10 mouse cellular contexts compared by ENCODE assay signal in the genomic region with DNA sequence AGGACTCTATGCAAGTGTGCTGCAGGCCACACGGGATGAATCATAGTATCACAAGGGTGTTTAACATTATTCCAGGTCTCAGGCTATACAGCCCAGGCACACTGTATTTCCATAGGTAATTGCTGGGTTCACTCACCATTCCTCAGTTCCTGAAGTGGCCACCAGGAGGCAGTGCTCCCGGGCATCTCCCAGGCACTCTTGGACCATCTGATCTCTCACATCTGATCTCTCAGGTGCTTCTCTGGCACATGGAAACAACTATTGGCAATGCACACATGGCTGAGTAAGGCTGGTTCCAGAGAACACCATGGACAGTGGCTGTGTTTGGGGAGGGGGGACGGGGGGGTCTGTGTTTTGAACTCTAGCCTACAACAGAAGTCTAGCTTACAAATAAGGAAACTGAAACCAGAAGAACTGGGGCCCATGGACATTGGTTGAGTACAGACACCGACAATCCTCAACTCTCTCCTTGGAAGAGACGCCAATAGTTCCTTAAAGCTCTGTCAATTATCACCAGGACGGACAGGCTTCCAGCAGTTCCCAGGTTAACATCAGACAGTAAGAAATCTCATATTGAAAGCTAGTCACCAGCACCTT. TPM values are rescaled to one million over a fixed set of nuclear protein-coding genes. Genes with fewer than 3 reads are reported as not detected.
DNase-seq lines count a peak whose midpoint lies in the region; ATAC-seq and TF ChIP-seq lines count a peak whose summit lies in the region.
"Had no signal": no experiment of that assay in that cellular context is flagged by ENCODE, and none has a peak within 500 bp of the region (broad histone marks: within the 10 kb centered on the region; RNA-seq: fewer than 3 reads in every experiment).

No protein-coding gene starts in this region.

- H3K4me3 ChIP-seq in heart, postnatal 0 days (ENCODE audit: low read depth, low read length) = no peak overlapping the region
- H3K4me3 ChIP-seq in MEL (ENCODE audit: control insufficient read depth in 1 of 2, insufficient read depth in 1 of 2, low read depth in 2 of 2, low read length in 2 of 2) = no peak overlapping the region
- no peak overlapping the region for H3K4me3 ChIP-seq in limb, embryonic 11.5 days (ENCODE audit: low read depth, low read length)
- no peak overlapping the region for H3K4me3 ChIP-seq in midbrain, embryonic 13.5 days (replicated peaks)
- H3K4me3 ChIP-seq: midbrain, embryonic 12.5 days had no signal

- 0 out of 2 replicates have a peak, but pooled peaks cover 8% of the 10 kb centered on the region for H3K27me3 ChIP-seq in heart, postnatal 0 days (ENCODE audit: control insufficient read depth, insufficient read depth, low read length)
- no peaks in the 10 kb centered on the region for H3K27me3 ChIP-seq in MEL (ENCODE audit: control insufficient read depth in 1 of 2, insufficient read depth in 2 of 2, low read length in 2 of 2)
- H3K27me3 ChIP-seq in limb, embryonic 11.5 days (ENCODE audit: control insufficient read depth, insufficient read depth, low read length) = no peaks in the 10 kb centered on the region
- peaks cover 33% of the 10 kb centered on the region for H3K27me3 ChIP-seq in midbrain, embryonic 13.5 days

- H3K27ac ChIP-seq in heart, postnatal 0 days (ENCODE audit: low read depth) = no peak overlapping the region
- no peak overlapping the region for H3K27ac ChIP-seq in MEL (ENCODE audit: control insufficient read depth, low read depth, low read length)
- no peak overlapping the region for H3K27ac ChIP-seq in limb, embryonic 11.5 days (replicated peaks; ENCODE audit: low read depth, low read length)
- H3K27ac ChIP-seq in midbrain, embryonic 13.5 days = no peak overlapping the region
- H3K27ac ChIP-seq: midbrain, embryonic 12.5 days had no signal

- H3K9me3 ChIP-seq in heart, postnatal 0 days (replicated peaks; ENCODE audit: control insufficient read depth, low read length) = no peaks in the 10 kb centered on the region
- no peaks in the 10 kb centered on the region for H3K9me3 ChIP-seq in MEL (replicated peaks; ENCODE audit: insufficient read depth, low read length)
- no peaks in the 10 kb centered on the region; the same call in 1 of the 2 replicates for H3K9me3 ChIP-seq in limb, embryonic 11.5 days (ENCODE audit: control insufficient read depth, low read length)
- H3K9me3 ChIP-seq in midbrain, embryonic 13.5 days = 0 out of 2 replicates have a peak, but pooled peaks cover 6% of the 10 kb centered on the region
- H3K9me3 ChIP-seq: midbrain, embryonic 12.5 days had no signal

- no peak for DNase-seq in heart, postnatal 0 days (ENCODE audit: low spot score)
- no peak for DNase-seq in heart, adult 9 months (ENCODE audit: low spot score in 2 of 2)
- DNase-seq in 3T3-L1 (ENCODE audit: low read depth, low spot score) = peak; percentile 54
- peak; percentile 52 for DNase-seq in MEL (ENCODE audit: low read depth, low spot score)
- DNase-seq in limb, embryonic 11.5 days (ENCODE audit: low spot score) = peak; percentile 61
- DNase-seq in urinary bladder, postnatal 36 days (ENCODE audit: low spot score in 2 of 2) = no peak
- no peak for DNase-seq in gastrocnemius, adult 18-20 months (ENCODE audit: low spot score)

- ATAC-seq in heart, postnatal 0 days (ENCODE audit: insufficient read depth, low read depth) = no peak
- no peak for ATAC-seq in limb, embryonic 11.5 days (ENCODE audit: insufficient number of reproducible peaks, low FRiP score, low TSS enrichment, low read depth)
- ATAC-seq in midbrain, embryonic 13.5 days = no peak

- peak; percentile 48 for TF ChIP-seq CTCF in heart, postnatal 0 days (IDR thresholded peaks at IDR 0.05; ENCODE audit: low read depth)
- TF ChIP-seq CTCF in MEL (IDR thresholded peaks at IDR 0.05 in 2 of 3, conservative IDR thresholded peaks at IDR 0.05 in 1 of 3; ENCODE audit: control insufficient read depth in 1 of 3, insufficient read depth in 1 of 3, low read depth in 2 of 3, low read length in 3 of 3, poor library complexity in 1 of 3, severe bottlenecking in 1 of 3) = peak; percentile 84 to 89 (median 88)

- TF ChIP-seq EP300 in heart, postnatal 0 days (IDR thresholded peaks at IDR 0.05; ENCODE audit: low read depth) = no peak
- no peak for TF ChIP-seq EP300 in MEL (IDR thresholded peaks at IDR 0.05; ENCODE audit: low read depth in 1 of 2, low read length in 2 of 2)

- no peak overlapping the region for H3K9ac ChIP-seq in heart, postnatal 0 days (replicated peaks; ENCODE audit: low read depth, low read length)
- no peak overlapping the region for H3K9ac ChIP-seq in MEL (ENCODE audit: control insufficient read depth, low read depth, low read length, poor library complexity, severe bottlenecking)
- H3K9ac ChIP-seq in limb, embryonic 11.5 days (ENCODE audit: low read length) = no peak overlapping the region
- no peak overlapping the region for H3K9ac ChIP-seq in midbrain, embryonic 13.5 days (replicated peaks)
- H3K9ac ChIP-seq: midbrain, embryonic 12.5 days had no signal

- no peaks in the 10 kb centered on the region for H3K36me3 ChIP-seq in heart, postnatal 0 days (replicated peaks; ENCODE audit: control insufficient read depth, insufficient read depth, low read length)
- no peaks in the 10 kb centered on the region for H3K36me3 ChIP-seq in MEL (ENCODE audit: control insufficient read depth in 1 of 2, insufficient read depth in 2 of 2, low read length in 2 of 2)
- no peaks in the 10 kb centered on the region for H3K36me3 ChIP-seq in limb, embryonic 11.5 days (ENCODE audit: control insufficient read depth, insufficient read depth, low read length)
- no peaks in the 10 kb centered on the region for H3K36me3 ChIP-seq in midbrain, embryonic 13.5 days
- H3K36me3 ChIP-seq: midbrain, embryonic 12.5 days had no signal

- H3K4me1 ChIP-seq in heart, postnatal 0 days (ENCODE audit: control insufficient read depth, insufficient read depth) = no peaks in the 10 kb centered on the region
- no peaks in the 10 kb centered on the region for H3K4me1 ChIP-seq in MEL (ENCODE audit: control insufficient read depth in 1 of 2, insufficient read depth in 2 of 2, low read length in 2 of 2)
- peaks cover 7% of the 10 kb centered on the region; the same call in 1 of the 2 replicates for H3K4me1 ChIP-seq in limb, embryonic 11.5 days (ENCODE audit: control insufficient read depth, insufficient read depth, low read length)
- peaks cover 30% of the 10 kb centered on the region for H3K4me1 ChIP-seq in midbrain, embryonic 13.5 days (replicated peaks)

- WGBS in heart, postnatal 0 days = 59% methylated on average over 6 of the region's 6 CpGs
- WGBS in limb, embryonic 11.5 days = 71% methylated on average over 6 of the region's 6 CpGs
- 71% methylated on average over 6 of the region's 6 CpGs for WGBS in midbrain, embryonic 13.5 days

- TF ChIP-seq RAD21 in MEL (IDR thresholded peaks at IDR 0.05; ENCODE audit: low read depth, low read length) = peak; percentile 62

- H3K4me2 ChIP-seq in heart, postnatal 0 days (ENCODE audit: low read depth, low read length) = no peak overlapping the region
- H3K4me2 ChIP-seq in limb, embryonic 11.5 days (ENCODE audit: low read depth, severe bottlenecking) = no peak overlapping the region
- H3K4me2 ChIP-seq in midbrain, embryonic 13.5 days (replicated peaks) = no peak overlapping the region
- H3K4me2 ChIP-seq: midbrain, embryonic 12.5 days had no signal

- no peaks in the 10 kb centered on the region for H3K79me2 ChIP-seq in MEL (ENCODE audit: control insufficient read depth, insufficient read depth, low read length, poor library complexity)

- TF ChIP-seq POLR2A in MEL (IDR thresholded peaks at IDR 0.05; ENCODE audit: control insufficient read depth in 1 of 2, insufficient read depth in 1 of 2, low read depth in 1 of 2, low read length in 2 of 2, poor library complexity in 1 of 2) = no peak

TF ChIP-seq in MEL, 35 proteins besides CTCF, POLR2A, EP300 and RAD21:
- no peak for TF ChIP-seq GATA1 (IDR thresholded peaks at IDR 0.05; ENCODE audit: low read depth, low read length)
- TF ChIP-seq MAZ (IDR thresholded peaks at IDR 0.05; ENCODE audit: low read depth, low read length) = 0 out of 2 replicates have a peak, but pooled peaks have one; percentile 23
- TF ChIP-seq ZC3H11A (IDR thresholded peaks at IDR 0.05; ENCODE audit: low read depth, low read length) = peak; percentile 68
- peak; percentile 95 for TF ChIP-seq SMC3 (IDR thresholded peaks at IDR 0.05; ENCODE audit: low read depth, low read length)
- no peak for TF ChIP-seq ELF1 (IDR thresholded peaks at IDR 0.05; ENCODE audit: low read depth, low read length)
- TF ChIP-seq MYB (IDR thresholded peaks at IDR 0.05; ENCODE audit: low read depth, low read length) = no peak
- no peak for TF ChIP-seq SIN3A (IDR thresholded peaks at IDR 0.05; ENCODE audit: low read length)

RNA-seq across cellular contexts. Expression of a gene that starts 40.1 kb away (rescaled TPM):
- total RNA-seq in heart, postnatal 0 days (2014; rRNA removed; ENCODE audit: low replicate concordance) = not detected in 2 replicates
- not detected in 2 replicates for polyA plus RNA-seq in heart, postnatal 0 days (2015; fragmentation: Nextera tagmentation; extraction: Ambion mirVana)
- not detected in 2 replicates for total RNA-seq in MEL (2012; rRNA removed)
- not detected for polyA plus RNA-seq in MEL (2012; ENCODE audit: insufficient read depth in 1 of 2, insufficient read length in 2 of 2, low read depth in 1 of 2, low replicate concordance in 2 of 2, missing spikeins in 1 of 2)
- polyA plus RNA-seq in limb, embryonic 11.5 days (2014; fragmentation: Nextera tagmentation; extraction: Ambion mirVana) = not detected in 2 replicates
- not detected for total RNA-seq in gastrocnemius, adult 18-20 months (2021)
- not detected in 2 replicates for polyA plus RNA-seq in midbrain, embryonic 13.5 days (2015; fragmentation: Nextera tagmentation; extraction: Ambion mirVana)
- total RNA-seq: hematopoietic stem cell, adult 5-6 weeks had no signal
- polyA plus RNA-seq: midbrain, embryonic 12.5 days had no signal

RNA-seq across cellular contexts. Expression of a gene that starts 49.0 kb away (rescaled TPM):
- 3.1 and 4.0 TPM in 2 replicates for total RNA-seq in heart, postnatal 0 days (2014; rRNA removed; ENCODE audit: low replicate concordance)
- 2.0 and 2.2 TPM in 2 replicates for polyA plus RNA-seq in heart, postnatal 0 days (2015; fragmentation: Nextera tagmentation; extraction: Ambion mirVana)
- 4.9 and 6.9 TPM in 2 replicates for total RNA-seq in MEL (2012; rRNA removed)
- 10 to 100 TPM in 1 of 2 experiments, not detected in 1; 12.9 TPM for polyA plus RNA-seq in MEL (2012; ENCODE audit: insufficient read depth in 1 of 2, insufficient read length in 2 of 2, low read depth in 1 of 2, low replicate concordance in 2 of 2, missing spikeins in 1 of 2)
- polyA plus RNA-seq in limb, embryonic 11.5 days (2014; fragmentation: Nextera tagmentation; extraction: Ambion mirVana) = 0.75 and 0.96 TPM in 2 replicates
- total RNA-seq in gastrocnemius, adult 18-20 months (2021) = 1 to 10 TPM in 1 of 2 experiments, under 1 TPM in 1; 0.84 to 1.5 TPM
- 3.7 and 4.4 TPM in 2 replicates for polyA plus RNA-seq in midbrain, embryonic 13.5 days (2015; fragmentation: Nextera tagmentation; extraction: Ambion mirVana)

Comparison
In these comparisons a context has a peak if more than half of its experiments do, and no peak if none do; other contexts are left out.
1. DNase-seq: peak in 3T3-L1 (single experiment), MEL (single experiment) and limb, embryonic 11.5 days (single experiment); none in heart, postnatal 0 days (single experiment), heart, adult 9 months (0 of 2), urinary bladder, postnatal 36 days (0 of 2) and gastrocnemius, adult 18-20 months (single experiment).